Mouse (Mus musculus) kidney, postnatal 36 days (tissue): Measurements from ENCODE around the gene Nhsl1.
A peak's percentile ranks its signal among the peaks of the same experiment; 100 is the strongest.

Source experiments
- DNase-seq, 2 experiments: peaks; one replicate each; pipeline ENCODE4 v3.0.0; 2021 to 2022; ENCODE audit warnings: mixed read lengths in 2 of 2

The Nhsl1 gene

GRCm38 (mm10) chr10:18318916-18319481, at the start of gene Nhsl1:
Nhsl1 (plus strand) TSS chr10:18318985.
- peak; percentile 73 to 91 for DNase-seq

DNA sequence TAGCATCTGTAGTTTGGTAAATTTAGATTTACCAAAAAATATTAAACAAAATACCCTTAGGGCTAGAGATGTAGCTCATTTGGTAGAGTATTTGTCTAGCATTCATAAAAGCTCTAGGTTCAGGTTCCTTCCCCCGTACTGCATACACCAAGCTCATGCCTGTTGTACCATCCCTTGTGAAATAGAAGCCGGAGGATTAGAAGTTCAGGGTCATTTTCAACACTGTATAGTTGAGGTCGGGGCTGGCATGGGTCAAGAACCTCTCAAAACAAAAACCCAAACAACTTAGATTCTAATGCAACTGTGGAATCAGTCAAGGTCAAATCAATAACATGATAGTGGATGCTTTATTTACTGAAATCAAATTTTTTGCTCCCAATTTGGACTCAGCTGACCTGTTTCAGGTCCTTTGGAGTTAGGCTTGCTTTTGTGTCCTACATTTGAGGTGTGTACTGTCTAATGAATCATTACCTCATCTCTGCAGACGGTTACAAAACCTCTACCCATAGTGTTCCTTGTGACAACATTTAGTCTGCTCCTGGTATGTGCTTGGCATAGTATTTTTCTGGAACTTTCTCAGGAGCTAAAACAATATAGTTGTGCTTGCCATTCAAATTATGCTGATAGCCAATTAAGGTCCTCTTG, 42.6 kb upstream of the Nhsl1 start:
- DNase-seq: no peak

DNA sequence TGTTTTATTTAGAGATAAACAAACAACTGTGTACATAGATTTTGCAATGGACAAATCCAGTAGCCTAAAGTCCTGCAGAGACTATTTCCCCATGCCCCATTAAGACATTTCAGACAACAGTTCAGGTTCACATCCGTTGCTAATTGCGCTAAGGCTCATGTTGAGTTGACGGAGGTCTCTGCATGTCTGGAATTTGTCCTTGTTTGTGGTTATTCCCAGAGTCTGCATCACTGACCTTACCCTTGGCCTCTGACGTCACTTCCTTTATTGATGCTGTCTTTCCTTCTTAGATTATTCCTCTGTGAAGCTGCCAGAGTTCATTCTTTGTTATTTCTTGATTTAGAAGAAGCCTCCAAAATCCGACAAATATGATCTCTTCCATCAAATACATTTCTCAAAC, 34.8 kb upstream of the Nhsl1 start:
- peak; percentile 38 to 52 for DNase-seq

DNA sequence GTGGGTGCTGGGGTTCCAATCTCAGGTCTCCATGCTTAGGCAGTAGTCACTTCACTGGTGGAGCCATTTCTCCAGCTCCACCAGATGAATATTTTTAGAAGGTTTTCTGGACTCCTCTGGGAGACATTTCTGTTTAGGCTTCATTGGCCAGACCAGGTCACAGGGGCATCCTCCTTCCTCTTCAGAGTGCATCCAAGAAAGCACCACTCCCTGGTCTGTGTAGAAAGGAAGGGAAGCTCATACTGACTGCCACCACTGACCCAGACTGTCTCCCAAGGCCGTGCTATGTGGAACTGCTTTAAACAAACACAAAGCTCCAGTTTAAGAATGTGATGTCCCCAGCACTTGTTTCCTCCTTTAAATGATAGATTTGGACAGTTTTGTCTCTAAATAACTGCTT, 29.3 kb upstream of the Nhsl1 start:
- DNase-seq: peak; percentile 40 to 51

- DNase-seq: no peak
Measured at GRCm38 (mm10) chr10:18305106-18305505, 13.7 kb upstream of the Nhsl1 start.

- DNase-seq: no peak
Measured at GRCm38 (mm10) chr10:18315071-18315470, 3.7 kb upstream of the Nhsl1 start.

- DNase-seq: no peak
Measured at GRCm38 (mm10) chr10:18317521-18317920, 1.3 kb upstream of the Nhsl1 start.

DNA sequence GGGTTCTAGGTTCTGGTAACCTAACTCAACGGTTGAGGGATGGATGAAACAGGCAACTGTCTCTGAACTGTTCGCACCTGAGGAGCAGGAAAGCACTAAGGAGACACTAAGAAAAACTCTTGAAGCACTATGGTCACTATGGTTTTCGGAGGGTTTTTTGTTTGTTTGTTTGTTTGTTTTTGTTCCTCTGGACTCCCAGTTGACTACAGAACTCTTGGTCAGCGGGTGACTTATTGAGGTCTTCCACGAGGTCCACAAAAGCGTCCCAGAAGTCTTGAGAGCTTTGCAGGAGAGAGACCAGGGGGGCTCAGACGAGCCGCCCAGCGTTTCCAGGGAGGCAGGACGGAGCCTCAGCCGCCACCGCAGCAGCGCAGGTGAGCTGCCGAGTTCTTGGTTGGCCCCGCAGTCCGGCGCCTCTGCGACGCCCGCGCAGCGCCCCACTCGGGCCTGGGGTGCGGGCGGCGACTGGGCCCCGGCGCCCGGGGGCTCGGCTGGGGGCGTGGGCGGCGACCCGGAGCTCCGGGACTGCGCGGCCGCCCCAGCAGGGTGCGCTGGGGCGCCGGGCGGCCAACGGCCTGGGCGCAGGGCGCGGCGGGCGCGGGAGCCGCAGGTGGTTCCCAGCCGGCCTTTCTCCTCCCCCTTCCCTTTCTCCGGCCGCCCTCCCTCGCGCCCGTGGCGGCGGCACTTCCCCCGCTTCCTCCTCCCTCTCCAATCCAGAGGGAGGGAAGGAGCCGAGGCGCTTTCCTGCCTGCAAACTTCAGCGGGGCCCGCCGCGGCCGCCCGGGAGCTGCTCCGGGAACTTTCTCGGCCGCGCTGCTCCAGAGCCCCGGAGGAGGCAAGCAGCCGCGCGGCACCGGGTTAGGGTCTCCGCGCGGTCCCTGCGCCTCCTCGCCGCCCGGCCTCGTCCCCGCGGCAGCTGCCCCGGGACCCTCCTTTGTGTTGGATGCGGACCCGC, 547 bp upstream of the Nhsl1 start:
- DNase-seq: peak; percentile 81 to 85

- DNase-seq: no peak
Measured at GRCm38 (mm10) chr10:18319691-18320090, 906 bp downstream of the Nhsl1 start.

DNA sequence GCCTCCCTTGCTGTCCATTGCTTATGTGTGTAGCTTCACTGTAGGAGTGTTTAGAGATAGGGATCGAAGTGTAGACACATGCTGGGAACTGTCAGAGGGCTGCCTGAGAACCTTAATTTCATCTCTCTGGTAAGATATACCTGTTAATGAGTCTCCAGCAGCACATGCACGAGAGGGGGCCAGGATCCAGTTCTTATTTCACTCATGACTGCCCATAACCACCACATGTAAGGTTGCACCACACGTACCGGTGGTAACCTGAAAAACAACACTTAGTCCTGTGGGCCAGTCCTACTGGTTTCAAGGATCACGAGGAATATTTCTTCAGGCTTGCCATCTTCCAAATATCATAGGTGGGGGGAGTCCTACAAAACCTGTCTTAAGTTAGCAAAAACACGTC, 3.1 kb downstream of the Nhsl1 start:
- DNase-seq: peak in 1 of 2 experiments; percentile 35

- DNase-seq: no peak
Measured at GRCm38 (mm10) chr10:18323701-18324100, 4.9 kb downstream of the Nhsl1 start.

- peak in 1 of 2 experiments; percentile 22 for DNase-seq
Measured at GRCm38 (mm10) chr10:18328331-18328908, 9.6 kb downstream of the Nhsl1 start.

DNA sequence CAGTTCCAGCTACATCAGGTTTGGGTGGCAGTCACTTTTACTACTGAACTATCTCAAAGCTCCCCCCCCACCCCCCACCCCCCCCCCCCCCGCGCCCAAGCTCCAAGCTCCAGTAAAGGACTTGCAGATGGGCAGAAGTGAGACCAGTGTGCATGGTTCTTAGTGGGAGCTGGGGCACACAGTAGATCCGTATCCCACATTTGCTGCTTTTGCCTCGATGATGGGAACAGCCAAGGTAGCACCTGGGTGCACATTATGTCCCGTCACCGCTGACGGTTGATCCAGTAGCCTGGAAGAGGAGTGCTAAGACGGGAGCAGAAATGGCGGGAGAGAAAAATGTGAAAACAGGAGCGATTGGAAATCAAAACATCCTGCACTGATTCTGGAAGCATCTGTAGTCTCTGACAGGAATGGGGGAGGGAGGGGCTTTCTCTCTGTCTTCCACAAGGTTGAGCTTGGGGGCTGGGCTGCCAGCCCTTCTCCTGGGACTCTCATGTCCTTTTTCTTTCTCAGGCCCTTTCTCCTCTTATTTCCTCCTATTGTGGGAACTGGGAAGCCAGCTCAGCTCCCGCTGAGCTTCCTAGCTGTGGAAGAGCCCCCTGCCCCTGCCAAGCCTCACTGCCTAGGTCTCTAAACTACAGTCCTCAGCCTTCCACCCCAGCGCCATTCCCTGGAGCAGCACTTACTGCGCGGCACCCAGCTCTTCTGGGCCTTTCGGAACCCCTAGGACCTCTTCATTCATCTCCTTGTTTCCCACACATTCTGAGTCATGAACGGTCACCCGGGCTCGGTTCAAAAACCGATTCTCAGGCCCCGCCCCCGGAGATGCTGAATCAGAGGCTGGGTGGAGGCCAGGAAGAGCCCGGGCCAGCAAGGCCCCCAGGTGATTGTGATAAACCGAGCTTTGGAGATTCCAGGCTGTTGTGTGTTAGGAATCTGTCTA, 10.6 kb downstream of the Nhsl1 start:
- peak; percentile 47 to 81 for DNase-seq

- no peak for DNase-seq
Measured at GRCm38 (mm10) chr10:18330445-18330844, 11.7 kb downstream of the Nhsl1 start.

DNA sequence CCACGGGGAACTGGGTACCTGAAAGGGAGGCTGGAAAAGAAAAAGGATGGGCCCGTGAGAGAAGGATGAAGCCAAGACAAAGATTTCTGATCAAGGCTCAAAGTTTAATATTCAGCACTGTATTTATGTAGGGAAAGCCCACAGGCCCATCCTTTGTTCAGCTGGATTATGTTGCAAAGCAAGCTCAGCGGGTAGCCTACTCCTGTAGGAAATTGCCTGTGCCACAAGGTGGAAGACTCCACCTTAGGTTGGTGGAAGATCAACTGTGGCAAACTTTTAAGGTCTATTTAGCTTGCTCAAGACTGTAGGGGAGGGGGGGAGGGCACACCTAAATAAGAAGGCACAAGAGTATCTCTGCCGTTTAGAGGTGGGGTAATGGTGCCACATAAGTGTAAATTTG, 14.8 kb downstream of the Nhsl1 start:
- no peak for DNase-seq

GRCm38 (mm10) chr10:18334176-18334575, 15.4 kb downstream of the Nhsl1 start:
- no peak for DNase-seq

GRCm38 (mm10) chr10:18334734-18335133, 15.9 kb downstream of the Nhsl1 start:
- DNase-seq: no peak

- no peak for DNase-seq
Measured at GRCm38 (mm10) chr10:18337725-18338124, 18.9 kb downstream of the Nhsl1 start.

DNA sequence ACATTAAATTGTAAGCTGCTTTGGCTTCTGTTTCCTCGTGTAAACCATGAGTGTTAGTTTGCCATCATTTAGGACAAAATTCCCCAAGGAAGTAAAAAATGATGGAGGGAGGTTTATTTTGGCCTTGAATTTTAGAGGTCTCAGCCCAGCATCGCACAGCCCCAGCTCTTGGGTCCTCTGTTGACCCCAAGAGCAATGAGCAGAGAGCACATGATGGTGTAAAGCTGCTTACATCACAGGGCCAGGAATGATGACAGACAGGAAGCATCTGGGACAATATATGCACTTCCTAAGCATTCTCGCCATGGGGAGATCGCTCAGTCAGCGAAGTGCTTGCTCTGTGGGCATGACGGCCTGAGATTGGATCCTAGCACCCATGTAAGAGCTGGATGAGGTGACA, 20.6 kb downstream of the Nhsl1 start:
- no peak for DNase-seq

DNA sequence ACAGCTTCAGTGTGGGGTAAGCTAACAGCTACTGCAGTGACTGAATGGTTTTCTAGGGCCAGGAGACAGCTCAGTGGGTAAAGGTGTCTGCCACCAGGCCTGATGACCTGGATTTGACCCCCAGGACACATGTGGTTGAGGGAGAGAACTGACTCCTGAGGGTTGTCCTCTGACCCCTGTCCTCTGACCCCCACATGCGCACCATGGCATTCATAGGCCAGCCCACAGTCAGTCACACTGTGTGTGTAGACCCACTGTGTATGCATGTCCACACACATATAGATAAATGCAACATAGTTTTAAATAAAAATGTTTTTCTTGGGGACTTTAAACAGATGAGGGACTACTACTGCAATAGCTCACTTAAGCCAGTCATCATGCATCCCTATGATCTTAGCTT, 22.1 kb downstream of the Nhsl1 start:
- DNase-seq: no peak

DNA sequence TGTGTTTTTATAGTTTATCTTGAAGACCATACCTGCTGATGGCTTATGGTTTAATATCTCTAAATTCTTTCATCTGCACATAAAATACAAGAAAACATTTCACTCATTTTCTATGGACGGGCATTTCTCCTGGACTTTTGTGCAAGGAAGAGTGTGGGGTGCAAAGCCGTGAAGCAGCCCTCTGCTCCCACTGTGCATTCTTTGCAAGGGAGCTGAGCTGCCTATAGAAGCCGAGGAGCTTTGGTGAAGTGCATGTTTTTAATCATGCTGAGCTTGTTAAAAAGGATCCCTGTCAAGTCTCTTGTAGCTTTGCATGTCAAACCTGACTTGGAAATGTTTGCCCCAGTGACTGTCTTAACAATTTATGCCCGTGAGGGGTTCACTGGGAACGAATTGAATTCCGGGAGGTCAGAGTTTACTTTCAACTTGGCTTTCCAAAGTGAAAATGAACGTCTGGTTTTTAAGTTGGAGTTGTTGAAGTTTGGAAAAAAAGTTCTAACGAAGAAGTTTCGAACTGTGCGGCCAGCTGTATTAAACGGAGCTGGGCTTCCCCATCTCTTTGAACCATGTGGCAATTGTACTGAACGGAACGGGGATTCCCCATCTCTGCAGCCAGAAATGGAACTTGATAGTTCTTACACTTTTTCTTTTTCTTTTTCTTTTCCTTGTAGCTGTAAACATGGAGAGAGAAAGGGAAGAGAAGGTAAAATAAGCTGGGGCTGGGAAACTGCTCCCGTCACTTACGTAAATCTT, 22.8 kb downstream of the Nhsl1 start:
- DNase-seq: no peak
